ENCODE assay signal across 8 mouse cellular contexts in the genomic region with DNA sequence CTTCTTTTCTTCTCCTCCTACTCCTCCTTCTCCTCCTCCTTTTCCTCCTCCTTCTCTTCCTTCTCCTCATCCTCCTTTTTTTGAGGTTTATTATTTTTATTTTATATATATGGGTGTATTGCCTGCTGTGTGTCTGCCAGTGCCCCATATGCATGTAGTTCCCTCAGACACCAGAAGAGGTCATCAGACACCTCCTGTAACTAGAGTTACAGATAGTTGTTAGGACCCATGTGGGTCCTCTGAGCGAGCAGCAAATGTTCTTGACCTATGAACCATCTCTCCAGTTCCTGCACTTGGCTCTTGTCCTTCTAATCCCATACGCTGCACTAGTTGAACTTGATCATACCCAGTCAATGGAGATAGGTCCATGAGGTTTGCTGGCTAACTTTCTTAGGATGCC. TPM values are rescaled to one million over a fixed set of nuclear protein-coding genes. Genes with fewer than 3 reads are reported as not detected.
DNase-seq lines count a peak whose midpoint lies in the region; ATAC-seq and TF ChIP-seq lines count a peak whose summit lies in the region.

No protein-coding gene starts in this region.

- DNase-seq in intestine, embryonic 14.5 days (ENCODE audit: low spot score) = peak; percentile 72
- DNase-seq in CD4-positive helper T cell, adult 2 months (ENCODE audit: low read depth, low spot score) = peak; percentile 7
- no peak for DNase-seq in Patski (ENCODE audit: low read depth, low spot score)
- DNase-seq in hindlimb bud, embryonic 11.5 days (ENCODE audit: extremely low spot score, low read depth, low spot score) = peak; percentile 41
- peak; percentile 48 for DNase-seq in thymus, postnatal 4 days
- no peak for DNase-seq in cerebellum, adult 8-10 months

- in situ Hi-C loops in Patski (cut with MboI; ENCODE audit: low pct_unique_long_range_greater_than_20kb) = no loop called here

- POLR2A ChIA-PET in Patski (lab: Charles Lee) = no interaction called here

- CTCF ChIA-PET in Patski (lab: Charles Lee) = no interaction called here

- no peak overlapping the region for H3K27ac ChIP-seq in intestine, embryonic 14.5 days (ENCODE audit: low read depth)
- H3K27ac ChIP-seq in intestine, embryonic 15.5 days = no peak overlapping the region
- no peak overlapping the region for H3K27ac ChIP-seq in heart, embryonic 11.5 days (ENCODE audit: low read depth, low read length)

- H3K27me3 ChIP-seq in intestine, embryonic 14.5 days (replicated peaks; ENCODE audit: control insufficient read depth, insufficient read depth, low read length) = no peaks in the 10 kb centered on the region
- no peaks in the 10 kb centered on the region; the same call in 1 of the 2 replicates for H3K27me3 ChIP-seq in intestine, embryonic 15.5 days (replicated peaks)
- H3K27me3 ChIP-seq in Patski = peaks cover 20% of the 10 kb centered on the region
- H3K27me3 ChIP-seq in heart, embryonic 11.5 days (ENCODE audit: control insufficient read depth, insufficient read depth, low read length) = no peaks in the 10 kb centered on the region

- no peaks in the 10 kb centered on the region for H3K36me3 ChIP-seq in intestine, embryonic 14.5 days (ENCODE audit: control insufficient read depth, insufficient read depth, low read length)
- H3K36me3 ChIP-seq in intestine, embryonic 15.5 days = no peaks in the 10 kb centered on the region
- no peaks in the 10 kb centered on the region for H3K36me3 ChIP-seq in heart, embryonic 11.5 days (ENCODE audit: control insufficient read depth, insufficient read depth, low read length)

- WGBS in intestine, embryonic 14.5 days = 51% methylated on average over 2 of the region's 2 CpGs
- 45% methylated on average over 2 of the region's 2 CpGs for WGBS in intestine, embryonic 15.5 days
- 39% methylated on average over 2 of the region's 2 CpGs for WGBS in heart, embryonic 11.5 days (ENCODE audit: insufficient replicate concordance)

- no peak overlapping the region for H3K4me2 ChIP-seq in intestine, embryonic 14.5 days (ENCODE audit: low read length)
- H3K4me2 ChIP-seq in intestine, embryonic 15.5 days (replicated peaks) = no peak overlapping the region
- H3K4me2 ChIP-seq in heart, embryonic 11.5 days = no peak overlapping the region

- H3K4me3 ChIP-seq in intestine, embryonic 14.5 days (ENCODE audit: low read depth, low read length) = no peak overlapping the region
- H3K4me3 ChIP-seq in intestine, embryonic 15.5 days (replicated peaks) = no peak overlapping the region
- no peak overlapping the region for H3K4me3 ChIP-seq in heart, embryonic 11.5 days (ENCODE audit: low read depth, low read length)

- H3K9ac ChIP-seq in intestine, embryonic 14.5 days (ENCODE audit: low read length) = no peak overlapping the region
- H3K9ac ChIP-seq in intestine, embryonic 15.5 days = no peak overlapping the region
- no peak overlapping the region for H3K9ac ChIP-seq in heart, embryonic 11.5 days (ENCODE audit: low read depth, low read length)

- ATAC-seq in intestine, embryonic 14.5 days (replicated peaks; ENCODE audit: low FRiP score, low TSS enrichment, low read depth) = no peak
- no peak for ATAC-seq in intestine, embryonic 15.5 days
- ATAC-seq in Patski = no peak
- ATAC-seq in heart, embryonic 11.5 days (replicated peaks; ENCODE audit: insufficient number of reproducible peaks, low FRiP score, low TSS enrichment) = no peak

- peak; percentile 64 for TF ChIP-seq CTCF in Patski (IDR thresholded peaks at IDR 0.05)

- no peaks in the 10 kb centered on the region for H3K4me1 ChIP-seq in intestine, embryonic 14.5 days (replicated peaks; ENCODE audit: control insufficient read depth, insufficient read depth, low read length)
- H3K4me1 ChIP-seq in intestine, embryonic 15.5 days (replicated peaks) = no peaks in the 10 kb centered on the region
- H3K4me1 ChIP-seq in heart, embryonic 11.5 days (ENCODE audit: control insufficient read depth, insufficient read depth, low read length) = no peaks in the 10 kb centered on the region; the same call in 1 of the 2 replicates

- no peaks in the 10 kb centered on the region for H3K9me3 ChIP-seq in intestine, embryonic 14.5 days (ENCODE audit: control insufficient read depth, low read length)
- H3K9me3 ChIP-seq in intestine, embryonic 15.5 days = no peaks in the 10 kb centered on the region
- H3K9me3 ChIP-seq in heart, embryonic 11.5 days (replicated peaks; ENCODE audit: control insufficient read depth, low read length) = no peaks in the 10 kb centered on the region

RNA-seq across cellular contexts. Expression of a gene that starts 48.3 kb away (rescaled TPM):
- polyA plus RNA-seq in intestine, embryonic 14.5 days (2014; fragmentation: Nextera tagmentation; extraction: Ambion mirVana) = 0.98 and 2.0 TPM in 2 replicates
- 0.47 and 0.74 TPM in 2 replicates for polyA plus RNA-seq in intestine, embryonic 15.5 days (2015; fragmentation: Nextera tagmentation; extraction: Ambion mirVana)
- not detected for polyA plus RNA-seq in Patski (2021)
- 0.57 and 1.1 TPM in 2 replicates for polyA plus RNA-seq in heart, embryonic 11.5 days (2014; fragmentation: Nextera tagmentation; extraction: Ambion mirVana)

Comparison
In these comparisons a context has a peak if more than half of its experiments do, and no peak if none do; other contexts are left out.
1. DNase-seq: peak in intestine, embryonic 14.5 days (single experiment), CD4-positive helper T cell, adult 2 months (single experiment), hindlimb bud, embryonic 11.5 days (single experiment) and thymus, postnatal 4 days (single experiment); none in Patski (single experiment) and cerebellum, adult 8-10 months (single experiment).